Mouse (Mus musculus) neural tube, postnatal 0 days (tissue): ENCODE results near the gene Mier1. TPM values are rescaled to one million over a fixed set of nuclear protein-coding genes. Genes with fewer than 3 reads are reported as not detected.

Experiments
- polyA plus RNA-seq: library from polyadenylated mRNA; unstranded; fragments of >200 nt; fragmentation: Nextera tagmentation; extraction: Ambion mirVana; gene quantifications from 2 replicates; pipeline ENCODE4 v1.2.1, GENCODE M21; 2015

Mier1 gene
- polyA plus RNA-seq, result 41.6 and 43.5 TPM in 2 replicates

DNA sequence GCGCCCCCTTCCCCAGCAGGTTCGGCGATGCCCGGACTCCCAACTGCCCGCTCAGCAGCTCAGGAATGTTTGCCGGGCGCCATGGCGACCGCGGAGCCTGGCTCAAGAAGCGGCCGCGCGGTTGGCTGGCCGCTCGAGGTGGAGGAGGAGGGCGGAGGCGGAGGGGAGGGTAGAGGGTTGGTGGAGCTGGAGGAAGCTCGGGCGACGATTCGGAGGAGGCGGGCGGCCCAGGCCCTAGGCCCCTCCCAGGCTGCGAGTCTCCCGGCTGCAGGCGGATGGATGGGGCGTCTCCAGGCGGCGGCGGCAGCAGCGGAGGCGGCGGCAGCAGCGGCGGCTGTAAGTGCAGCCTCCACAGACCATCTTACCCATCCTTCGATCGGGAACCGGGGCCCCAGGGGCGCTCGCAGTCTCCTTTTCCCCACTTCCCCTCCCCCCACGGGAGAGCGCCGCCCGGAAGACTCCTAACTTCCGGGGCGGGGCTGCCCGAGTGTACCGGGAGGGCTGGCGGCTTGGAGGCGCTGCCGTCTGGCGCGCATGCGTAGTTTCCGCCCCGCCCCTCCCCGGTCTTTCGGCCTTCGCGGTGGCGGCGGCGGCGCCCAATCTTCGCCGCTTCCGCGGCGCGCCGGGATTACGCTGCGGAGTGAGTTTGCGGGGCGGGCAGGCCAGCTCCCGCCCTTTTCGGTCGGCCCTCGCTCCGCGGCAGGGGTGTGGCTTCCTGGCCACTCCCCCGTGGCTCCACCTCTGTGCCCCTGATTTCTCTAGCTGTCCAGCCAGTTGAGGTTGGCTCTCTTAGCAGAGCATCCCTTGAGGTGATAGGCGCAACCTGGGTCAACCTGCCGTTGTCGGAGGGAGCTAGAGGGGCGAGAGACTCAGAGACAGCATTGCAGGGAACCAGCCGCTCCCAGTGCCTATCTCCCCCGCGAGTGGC, at the start of gene Mier1, which contains the start of gene Wdr78:
Gene Mier1, plus strand, starts transcription at position 207 of the 928 bp plus-strand sequence.
Gene Wdr78, minus strand, starts transcription at position 372 of the 928 bp plus-strand sequence.

Other genes starting within 250 kb of the Mier1 start
- gene Tctex1d1, start 135.8 kb upstream of the Mier1 start, polyA plus RNA-seq, result 4.9 and 7.9 TPM in 2 replicates
- not detected in 2 replicates for gene Insl5, start 87.5 kb upstream of the Mier1 start, polyA plus RNA-seq
- 2.1 and 2.4 TPM in 2 replicates for gene Wdr78, start 165 bp downstream of the Mier1 start, polyA plus RNA-seq
- 7.8 and 9.9 TPM in 2 replicates for gene Slc35d1, start 100.8 kb downstream of the Mier1 start, polyA plus RNA-seq
- not detected in 2 replicates for gene 4921539E11Rik, start 176.5 kb downstream of the Mier1 start, polyA plus RNA-seq
- 8.1 and 8.5 TPM in 2 replicates for gene Oma1, start 199.4 kb downstream of the Mier1 start, polyA plus RNA-seq